Mouse (Mus musculus) adrenal gland, adult 18-20 months (tissue): ENCODE data around the gene Slc23a3. TPM values are rescaled to one million over a fixed set of nuclear protein-coding genes. Genes with fewer than 3 reads are reported as not detected.

ENCODE experiments used
- DNase-seq, 2 experiments: peaks; one replicate each; pipeline ENCODE4 v3.0.0; 2021 to 2022; ENCODE audit warnings: low spot score in 2 of 2
- long read RNA-seq, 2 experiments: library from polyadenylated mRNA; stranded (forward); transcript quantifications; one replicate each; pipeline ENCODE4 v2.0.0; 2021
- total RNA-seq, 2 experiments: library from RNA; stranded (reverse); gene quantifications; 1 replicate in 1 of 2; 2 replicates in 1 of 2; pipeline ENCODE4 v1.2.3; 2021

Slc23a3 gene
- under 1 TPM; 0.32 to 0.63 TPM for total RNA-seq
- long read RNA-seq, experiment 1: 0 reads
- long read RNA-seq, experiment 2: 0 reads

GRCm38 (mm10) chr1:75133421-75134207 is at the start of gene Slc23a3:
TSS of gene Slc23a3 (minus strand) at chr1:75133890.
- no peak for DNase-seq

DNA sequence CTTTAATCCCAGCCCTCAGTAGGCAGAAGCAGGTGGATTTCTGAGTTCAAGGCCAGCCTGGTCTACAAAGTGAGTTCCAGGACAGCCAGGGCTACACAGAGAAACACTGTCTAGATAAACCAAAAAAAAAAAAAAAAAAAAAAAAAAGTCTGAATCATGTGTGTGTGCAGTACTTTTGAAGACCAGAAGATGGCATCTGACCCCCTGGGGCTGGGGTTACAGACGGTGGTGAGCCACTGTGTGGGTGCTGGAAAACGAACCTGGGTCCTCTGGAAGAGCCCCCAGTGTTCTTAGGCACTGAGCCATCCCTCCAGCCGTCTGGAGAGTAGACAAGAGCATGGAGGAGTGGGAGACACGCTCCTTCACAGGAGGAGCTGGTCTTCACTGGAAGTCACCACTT is 48.5 kb upstream of the Slc23a3 start:
- DNase-seq: no peak

DNA sequence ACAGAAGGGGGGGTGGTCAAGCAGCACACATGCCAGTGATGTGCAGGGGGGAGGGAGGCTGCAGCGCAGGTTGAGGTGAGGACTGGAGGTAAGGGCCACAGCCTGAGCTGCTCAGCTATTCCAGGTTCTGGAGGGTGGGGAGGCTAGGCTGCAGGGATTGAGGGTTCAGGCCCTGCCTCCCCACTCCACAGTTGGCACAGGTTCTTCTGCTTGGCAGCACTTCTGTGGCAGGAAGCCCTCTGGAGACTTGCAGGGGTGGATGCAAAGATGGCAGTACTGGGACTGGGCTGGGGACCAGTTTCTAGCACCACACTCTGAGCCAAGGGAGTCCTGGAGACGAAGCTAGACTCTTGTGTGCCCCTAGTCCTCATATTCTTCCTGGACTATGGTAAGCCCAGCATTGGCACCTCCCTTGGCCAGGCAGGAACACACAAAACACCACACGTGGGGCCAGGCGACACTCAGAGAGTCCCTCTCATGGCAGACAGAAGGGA is 47.7 kb upstream of the Slc23a3 start:
- no peak for DNase-seq

- DNase-seq: no peak
Measured at GRCm38 (mm10) chr1:75180741-75181140, 47.1 kb upstream of the Slc23a3 start.

DNA sequence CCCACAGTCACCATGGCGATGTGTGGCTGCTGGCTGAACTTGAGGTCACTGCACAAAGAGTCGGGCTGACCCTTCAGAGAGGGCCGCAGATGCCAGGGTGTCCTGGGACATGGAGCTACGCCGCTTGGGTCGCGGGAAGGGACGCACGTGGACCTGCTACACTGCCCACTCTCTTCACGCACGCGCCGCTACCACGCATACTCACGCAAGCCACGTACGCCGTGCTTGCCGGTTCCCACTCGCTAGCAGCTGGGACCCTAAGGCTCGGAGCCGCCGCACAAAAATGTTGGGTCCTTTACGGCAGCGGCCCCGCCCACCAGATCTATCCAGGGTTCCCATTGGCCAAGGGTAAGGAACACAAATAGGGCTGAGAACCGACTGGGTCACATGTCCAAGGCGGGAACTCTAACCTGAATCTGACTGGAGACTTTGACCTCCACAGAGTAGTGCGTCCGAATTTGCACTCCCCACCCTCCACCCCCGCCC is 46.5 kb upstream of the Slc23a3 start, which contains the start of gene Abcb6:
Gene Abcb6, minus strand, starts transcription at position 288 of the 486 bp plus-strand sequence.
- peak; percentile 77 to 79 for DNase-seq

DNA sequence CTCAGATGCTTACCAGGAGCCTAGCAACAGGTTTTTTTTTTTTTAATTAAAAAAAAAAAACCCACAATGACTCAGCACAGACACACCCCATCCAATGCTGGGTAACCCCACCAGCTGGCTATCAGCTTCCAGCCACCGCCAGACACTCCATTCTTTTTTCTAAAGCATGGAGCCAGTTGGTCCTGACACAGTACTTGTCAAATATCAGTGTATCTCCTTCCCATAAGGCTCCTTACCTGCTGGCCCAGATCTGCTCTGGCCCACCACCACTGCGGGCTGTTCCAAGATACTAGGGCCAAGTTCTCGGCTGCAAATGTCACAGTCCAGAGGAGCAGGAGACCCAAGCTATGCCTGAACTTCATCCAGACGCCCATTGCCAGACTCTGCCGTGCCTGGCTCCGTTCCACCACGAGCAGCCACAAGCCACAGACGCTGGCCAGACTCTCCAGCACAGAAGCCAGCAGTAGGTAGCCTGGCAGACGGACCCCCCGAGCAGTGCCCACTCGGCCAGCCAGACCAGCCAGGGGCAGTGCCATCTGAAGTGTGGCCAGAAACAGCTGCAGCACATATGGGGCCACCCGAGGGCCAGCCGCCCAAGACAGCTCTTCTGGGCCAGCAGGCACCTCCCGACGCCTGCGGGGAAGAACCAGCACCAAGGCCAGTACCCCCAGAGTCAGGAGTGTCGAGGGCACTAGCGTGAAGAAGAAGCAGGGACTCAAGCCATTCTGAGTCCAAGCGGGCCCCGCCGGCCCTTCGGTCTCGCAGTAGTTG is 45.8 kb upstream of the Slc23a3 start:
- DNase-seq: peak in 1 of 2 experiments; percentile 22

DNA sequence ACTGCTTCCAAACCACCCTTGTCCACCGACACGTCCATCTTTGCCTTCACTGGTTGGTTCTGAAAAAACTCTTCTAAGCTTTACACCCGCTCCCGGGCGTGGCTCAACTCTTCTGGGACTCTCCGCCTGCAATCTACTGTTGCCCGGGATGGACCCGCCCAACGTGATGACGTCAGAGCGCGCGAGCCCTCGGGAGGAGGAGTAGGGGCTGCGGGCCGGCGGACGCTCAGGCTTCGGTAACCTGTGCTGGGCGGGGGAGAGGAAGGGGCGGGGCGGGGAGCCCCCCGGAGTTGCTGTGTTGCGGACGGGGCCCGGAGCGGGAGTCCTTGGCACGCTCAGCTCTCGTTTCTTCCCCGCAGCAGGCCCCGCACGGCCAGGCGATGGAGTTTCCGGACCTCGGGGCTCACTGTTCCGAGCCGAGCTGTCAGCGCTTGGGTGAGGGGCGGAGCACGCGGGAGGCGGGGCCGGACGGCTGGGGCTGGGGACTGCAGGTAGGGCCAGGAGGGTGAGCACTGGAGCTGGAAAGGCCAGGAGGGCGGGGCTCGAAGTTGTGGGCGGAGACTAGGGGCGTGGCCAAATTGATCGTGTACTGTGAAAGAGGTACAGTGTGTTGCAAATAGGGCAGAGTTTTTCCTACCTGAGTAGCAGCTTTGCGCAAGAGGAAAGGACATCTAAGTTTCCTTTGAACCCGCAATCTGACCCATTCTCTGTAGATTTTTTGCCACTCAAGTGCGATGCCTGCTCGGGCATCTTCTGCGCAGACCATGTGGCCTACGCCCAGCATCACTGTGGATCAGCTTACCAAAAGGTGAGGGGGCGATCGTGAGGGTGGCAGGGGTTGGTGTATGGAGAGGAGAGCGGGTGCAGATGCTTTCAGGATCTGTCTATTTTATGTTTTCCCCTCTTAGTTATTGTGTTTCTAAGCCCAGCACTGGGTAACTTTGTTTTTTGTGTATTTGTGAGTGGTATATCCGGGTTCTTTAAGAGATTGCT is 35.1 kb upstream of the Slc23a3 start, which contains the start of gene Zfand2b:
Gene Zfand2b, plus strand, starts transcription at position 175 of the 993 bp plus-strand sequence.
- peak; percentile 97 to 98 for DNase-seq

DNA sequence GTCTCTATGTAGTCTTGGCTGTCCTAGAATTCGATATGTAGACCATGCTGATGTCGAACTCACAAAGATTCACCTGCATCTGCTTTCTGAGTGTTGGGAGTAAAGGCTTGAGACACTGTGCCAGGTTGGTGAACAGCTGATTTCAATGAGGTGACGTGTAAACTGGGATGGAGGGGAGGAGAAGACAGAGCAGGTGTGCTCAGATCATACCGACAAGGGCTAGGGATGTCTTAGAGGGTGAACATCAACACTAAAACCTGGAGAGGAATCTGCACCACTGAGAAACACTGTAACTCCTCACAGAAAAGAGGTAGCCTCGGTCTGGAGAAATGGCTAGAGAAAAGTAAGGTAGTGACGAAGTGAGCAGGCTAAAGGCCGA is 34.4 kb upstream of the Slc23a3 start:
- no peak for DNase-seq

GRCm38 (mm10) chr1:75160256-75160617 is 26.5 kb upstream of the Slc23a3 start:
- DNase-seq: no peak

- no peak for DNase-seq
Measured at GRCm38 (mm10) chr1:75159540-75160255, 26.0 kb upstream of the Slc23a3 start.

DNA sequence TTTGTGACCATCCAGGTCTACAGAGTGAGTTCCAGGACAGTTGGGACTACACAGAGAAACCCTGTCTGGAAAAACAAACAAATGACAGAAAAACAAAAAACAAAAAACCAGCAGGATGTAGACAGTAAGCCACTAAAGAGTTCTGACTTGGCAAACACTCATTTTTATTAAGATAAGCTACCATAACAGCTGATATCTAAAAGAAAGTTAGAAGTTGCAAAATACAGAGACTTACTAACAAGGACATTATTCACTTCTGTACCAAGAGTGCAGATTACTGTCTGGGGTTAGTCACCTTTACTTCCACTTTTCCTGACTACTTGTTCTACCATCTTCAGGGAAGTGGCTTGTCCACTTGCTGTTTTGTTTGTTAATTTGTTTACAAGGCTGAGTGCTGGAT is 25.3 kb upstream of the Slc23a3 start:
- DNase-seq: no peak

DNA sequence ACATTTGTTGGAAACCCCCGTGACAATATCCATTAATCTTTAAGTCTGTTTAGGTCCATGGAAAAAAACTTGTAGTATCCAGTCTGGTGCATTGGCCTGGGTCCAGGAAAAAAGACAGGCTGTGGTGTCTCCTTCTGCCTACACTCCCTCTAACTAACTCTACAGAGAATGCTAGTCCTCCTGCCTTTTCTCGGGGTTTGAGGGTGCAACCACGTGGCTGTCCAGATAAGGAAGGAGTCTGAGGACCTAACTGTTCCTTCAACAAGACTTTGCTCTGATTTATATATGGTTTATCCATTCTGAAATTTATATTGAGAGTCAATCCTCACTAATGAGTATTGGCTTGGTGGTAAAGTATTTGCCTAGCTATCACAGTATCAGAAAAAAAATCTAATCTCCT is 22.1 kb upstream of the Slc23a3 start:
- DNase-seq: no peak

DNA sequence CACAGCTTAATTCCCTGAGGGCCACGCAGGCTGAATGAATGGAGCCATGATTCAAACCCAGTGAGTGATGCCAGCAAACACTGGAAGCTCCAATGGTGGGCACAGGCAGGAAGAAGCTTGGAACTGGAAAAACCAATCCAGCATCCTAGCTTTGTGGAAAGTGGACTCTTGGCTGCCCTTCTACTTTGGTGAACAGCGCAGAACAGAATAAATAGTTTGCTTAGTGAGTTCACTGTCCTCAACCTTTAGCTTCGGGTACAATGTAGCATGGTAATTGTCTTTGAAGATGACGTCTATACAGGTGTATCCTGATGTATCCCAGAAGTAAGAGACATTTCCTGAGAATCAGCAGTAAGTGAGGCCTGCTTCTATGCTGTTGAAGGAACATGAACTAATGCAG is 15.0 kb upstream of the Slc23a3 start:
- no peak for DNase-seq

DNA sequence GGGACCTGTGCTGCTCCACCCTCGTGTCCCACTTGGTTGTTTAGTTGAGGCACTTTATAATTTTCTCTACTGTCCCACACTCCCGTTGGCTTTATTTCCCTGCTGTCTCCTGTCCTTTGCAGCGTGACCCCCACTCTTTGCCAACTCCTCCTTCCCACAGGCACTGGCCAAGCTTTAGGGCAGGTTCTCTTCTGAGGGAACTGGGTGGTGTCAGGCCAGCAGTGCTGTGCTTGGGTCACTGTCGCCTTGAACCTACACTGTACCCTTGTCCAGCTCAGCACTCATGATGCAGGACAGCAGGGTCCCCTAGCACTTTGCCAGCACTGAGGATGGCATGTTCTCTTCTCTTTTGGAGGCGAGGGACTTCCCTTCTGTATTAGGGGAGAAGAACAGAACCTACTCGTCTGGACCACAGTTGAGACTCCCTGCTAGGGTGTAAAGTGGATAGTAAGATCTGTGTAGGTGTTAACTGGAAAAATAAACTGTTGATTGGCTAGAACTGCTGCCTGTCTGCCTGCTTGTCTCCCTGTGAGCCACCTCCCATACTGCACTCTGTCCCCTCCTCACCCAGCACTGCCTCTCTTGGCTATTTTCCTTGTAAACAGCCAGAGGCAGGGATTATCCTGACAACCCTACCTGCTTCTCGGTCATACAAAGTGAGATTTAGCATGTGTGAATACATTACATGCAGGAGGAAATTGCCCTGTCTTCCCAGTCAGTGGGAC is 13.9 kb upstream of the Slc23a3 start:
- DNase-seq: no peak

GRCm38 (mm10) chr1:75145589-75145988 is 11.9 kb upstream of the Slc23a3 start:
- no peak for DNase-seq

GRCm38 (mm10) chr1:75142301-75143261 is 8.9 kb upstream of the Slc23a3 start, which contains the start of the genes Cnppd1 and Retreg2:
TSS of gene Cnppd1 (minus strand) at chr1:75142711.
TSS of gene Retreg2 (plus strand) at chr1:75142778.
- DNase-seq: peak; percentile 97 to 98

DNA sequence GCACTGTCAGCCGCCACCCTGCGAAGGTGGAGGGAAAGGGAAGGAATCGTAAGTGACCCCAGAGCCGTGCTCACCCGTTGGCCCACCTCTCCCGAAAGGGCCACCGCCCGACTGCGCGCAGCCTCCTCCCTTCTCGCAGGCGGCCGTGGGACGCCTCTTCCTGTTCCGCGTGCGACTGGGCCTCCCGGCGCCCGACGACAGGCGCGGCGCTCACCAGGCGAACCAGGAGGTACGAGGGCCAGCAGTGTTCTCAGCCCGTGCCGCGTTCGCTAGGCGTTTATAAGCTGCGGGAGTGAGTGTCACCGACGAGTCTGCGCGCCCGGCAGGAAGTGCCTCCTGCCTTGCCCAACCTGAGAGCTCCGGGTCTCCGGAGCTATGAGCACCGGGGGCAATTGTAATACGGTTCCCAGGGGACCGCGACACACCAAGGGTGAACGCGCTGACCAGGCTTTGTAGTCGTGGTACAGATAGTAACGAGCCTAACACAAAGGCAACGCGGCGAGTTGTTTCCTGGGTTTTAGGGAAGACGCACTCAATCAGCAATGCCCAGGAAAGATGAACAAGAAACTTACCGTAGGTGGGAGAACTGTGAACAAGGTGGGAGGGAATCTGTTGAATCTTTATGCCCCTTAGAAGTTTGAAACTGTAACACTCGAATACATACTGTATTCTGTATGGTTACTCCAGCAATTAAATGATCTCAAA is 7.9 kb upstream of the Slc23a3 start:
- peak; percentile 72 to 81 for DNase-seq
